Mouse (Mus musculus) heart, embryonic 15.5 days (tissue): ENCODE measurements around the gene Taf8. TPM values are rescaled to one million over a fixed set of nuclear protein-coding genes. Genes with fewer than 3 reads are reported as not detected.
"Not testable (repeated sequence)": the region's sequence is repeated elsewhere in the genome, so short reads cannot be mapped to it uniquely, and the experiment has no call there.

Experiments used
- ATAC-seq: fragments of 200-750 bp; cut with Nextera tagmentation; replicated peaks from 2 replicates; pipeline ENCODE4 v1.8.0; 2017; ENCODE audit warnings: low read depth, moderate TSS enrichment; ENCODE audit not compliant: insufficient number of reproducible peaks, insufficient read depth, low FRiP score
- H3K27ac ChIP-seq: fragments of 300-500 bp; sonication (generic); 2 replicates; pipeline ENCODE4 v1.5.1; 2015; ENCODE audit warnings: mild to moderate bottlenecking, inconsistent platforms
- H3K27me3 ChIP-seq: fragments of 300-500 bp; sonication (generic); 2 replicates; pipeline ENCODE4 v1.6.1; 2015; ENCODE audit warnings: inconsistent platforms
- H3K36me3 ChIP-seq: fragments of 300-500 bp; sonication (generic); 2 replicates; pipeline ENCODE4 v1.6.1; 2015; ENCODE audit warnings: mild to moderate bottlenecking, inconsistent platforms
- H3K4me1 ChIP-seq: fragments of 300-500 bp; sonication (generic); replicated peaks from 2 replicates; pipeline ENCODE4 v1.6.1; 2015; ENCODE audit warnings: inconsistent platforms
- H3K4me2 ChIP-seq: fragments of 300-500 bp; sonication (generic); 2 replicates; pipeline ENCODE4 v1.6.1; 2015; ENCODE audit warnings: inconsistent platforms, mild to moderate bottlenecking, moderate library complexity
- H3K4me3 ChIP-seq: fragments of 300-500 bp; sonication (generic); 2 replicates; pipeline ENCODE4 v1.5.1; 2015; ENCODE audit warnings: mild to moderate bottlenecking, inconsistent platforms
- H3K9ac ChIP-seq: fragments of 300-500 bp; sonication (generic); 2 replicates; pipeline ENCODE4 v1.6.1; 2015; ENCODE audit warnings: mild to moderate bottlenecking, inconsistent platforms
- H3K9me3 ChIP-seq: fragments of 300-500 bp; sonication (generic); replicated peaks from 2 replicates; pipeline ENCODE4 v1.6.1; 2016; ENCODE audit warnings: inconsistent platforms
- WGBS: fragments of 180-500 bp; shearing (Covaris S2); methylation state at CpG from one replicate; pipeline ENCODE4 v1.1.7; 2015; ENCODE audit warnings: mixed read lengths; 5-methylcytosine and 5-hydroxymethylcytosine counted together
- polyA plus RNA-seq: library from polyadenylated mRNA; unstranded; fragments of >200 nt; fragmentation: Nextera tagmentation; extraction: Ambion mirVana; gene quantifications from 2 replicates; pipeline ENCODE4 v1.2.1, GENCODE M21; 2015

Gene Taf8
- polyA plus RNA-seq, 1 experiment from 2014 or later, result 17.0 TPM

DNA sequence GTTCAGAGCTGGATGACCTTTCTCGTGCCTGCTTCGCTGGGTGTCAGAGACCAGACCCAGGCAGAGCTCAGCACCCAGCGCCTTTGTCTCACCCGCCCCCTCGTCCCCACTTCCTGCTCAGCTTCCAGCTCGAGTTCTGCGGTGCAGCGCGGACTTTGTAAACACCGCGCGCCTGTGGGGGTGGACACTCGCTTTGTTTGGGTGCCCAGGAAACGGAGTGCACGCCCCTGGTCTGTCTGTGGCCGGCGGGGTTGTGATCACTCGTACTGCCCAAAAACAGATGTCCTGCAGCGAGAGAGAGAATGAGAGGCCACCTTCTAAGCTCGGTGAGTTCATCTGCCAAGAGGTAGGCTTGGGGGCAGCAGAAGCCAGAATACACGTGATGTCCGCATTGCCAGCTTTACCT, 2.9 kb upstream of the Taf8 start, which contains the start of gene Ccnd3:
TSS of gene Ccnd3 (plus strand) at position 111 of the 406 bp plus-strand sequence.
- WGBS, result under 1% methylated on average over 22 of the region's 22 CpGs
- Histone ChIP-seq H3K4me2 (peak within 1 kb of the TSS; percentile 82), H3K4me3 (peak within 1 kb of the TSS; percentile 55), H3K9ac (peak within 1 kb of the TSS; percentile 64), H3K27me3 (no peaks in the 10 kb centered on the region), H3K9me3 (no peaks in the 10 kb centered on the region), H3K36me3 (peaks cover 4% of the 10 kb centered on the region; the same call in 1 of the 2 replicates), H3K27ac (peak within 1 kb of the TSS; percentile 74), H3K4me1 (peaks cover 51% of the 10 kb centered on the region)
- no peak for ATAC-seq

DNA sequence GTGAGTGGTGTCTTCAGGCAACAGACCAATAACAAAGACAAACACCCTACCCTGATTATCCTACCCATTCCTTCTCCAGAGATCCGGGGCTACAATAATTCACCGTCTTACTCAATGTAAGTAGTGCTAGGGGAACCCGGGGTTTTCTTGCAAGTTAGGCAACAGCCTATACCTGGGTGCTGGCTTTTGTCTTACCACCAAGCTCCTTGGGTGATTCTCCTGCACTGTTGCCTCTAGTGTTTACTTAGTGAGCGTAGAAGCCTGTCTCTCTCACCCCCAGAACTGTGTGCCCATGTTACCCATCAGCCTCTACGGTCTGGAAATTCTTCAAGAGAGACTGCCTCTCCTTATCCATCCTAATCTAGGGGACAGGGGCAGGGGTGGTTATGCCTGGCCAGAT, 2.1 kb upstream of the Taf8 start:
- WGBS, result 62% methylated on average over 5 of the region's 5 CpGs
- Histone ChIP-seq H3K9ac (0 out of 2 replicates have a peak overlapping the region, but pooled peaks have one; percentile 64), H3K9me3 (no peaks in the 10 kb centered on the region), H3K27me3 (no peaks in the 10 kb centered on the region), H3K4me1 (peaks cover 49% of the 10 kb centered on the region), H3K4me2 (peak overlapping the region; percentile 82), H3K4me3 (peak overlapping the region; percentile 55), H3K36me3 (peaks cover 8% of the 10 kb centered on the region; the same call in 1 of the 2 replicates), H3K27ac (peak overlapping the region; percentile 74; the same call in 1 of the 2 replicates)
- no peak for ATAC-seq

DNA sequence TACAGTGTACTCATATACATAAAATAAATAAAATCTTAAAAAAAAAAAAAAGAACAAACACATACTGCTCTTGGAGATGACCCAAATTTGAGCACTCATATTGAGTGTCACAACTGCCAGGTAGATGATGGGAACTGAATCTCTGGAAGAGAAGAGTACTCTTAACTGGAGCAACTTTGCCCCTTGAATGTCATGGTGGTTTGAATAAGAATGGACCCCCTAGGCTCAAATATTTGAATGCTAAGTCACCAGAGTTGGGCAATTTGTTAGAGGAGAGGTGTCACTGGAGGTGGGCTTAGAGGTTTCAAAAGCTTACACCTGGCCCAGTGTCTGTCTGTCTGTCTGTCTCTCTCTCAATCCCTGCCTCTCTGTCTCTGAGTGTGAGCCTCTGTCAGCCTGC, 1.6 kb upstream of the Taf8 start:
- Histone ChIP-seq H3K4me3 (no peak overlapping the region), H3K36me3 (peaks cover 13% of the 10 kb centered on the region), H3K27me3 (no peaks in the 10 kb centered on the region), H3K9ac (no peak overlapping the region), H3K4me2 (no peak overlapping the region), H3K4me1 (peaks cover 46% of the 10 kb centered on the region), H3K27ac (no peak overlapping the region), H3K9me3 (no peaks in the 10 kb centered on the region)
- ATAC-seq, result no peak

DNA sequence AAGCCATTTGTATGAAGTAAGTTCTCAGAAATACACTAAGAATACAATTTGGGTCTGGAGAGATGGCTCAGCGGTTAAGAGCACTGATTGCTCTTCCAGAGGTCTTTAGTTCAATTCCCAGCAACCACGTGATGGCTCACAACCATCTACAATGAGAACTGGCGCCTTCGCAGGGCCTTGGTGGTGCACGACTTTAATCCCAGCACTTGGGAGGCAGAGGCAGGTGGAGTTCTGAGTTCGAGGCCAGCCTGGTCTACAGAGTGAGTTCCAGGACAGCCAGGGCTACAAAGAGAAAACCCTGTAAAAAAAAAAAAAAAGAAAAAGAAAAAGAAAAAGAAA, 584 bp upstream of the Taf8 start:
- not testable (repeated sequence) for H3K27me3 ChIP-seq, H3K4me3 ChIP-seq, ATAC-seq, H3K9ac ChIP-seq, H3K9me3 ChIP-seq
- peaks cover 21% of the 10 kb centered on the region for H3K36me3 ChIP-seq
- H3K4me2 ChIP-seq, result peak overlapping the region; percentile 85
- H3K4me1 ChIP-seq, result peaks cover 38% of the 10 kb centered on the region
- peak overlapping the region; percentile 85; the same call in 1 of the 2 replicates for H3K27ac ChIP-seq
- WGBS, result 79% methylated on average over 6 of the region's 6 CpGs

DNA sequence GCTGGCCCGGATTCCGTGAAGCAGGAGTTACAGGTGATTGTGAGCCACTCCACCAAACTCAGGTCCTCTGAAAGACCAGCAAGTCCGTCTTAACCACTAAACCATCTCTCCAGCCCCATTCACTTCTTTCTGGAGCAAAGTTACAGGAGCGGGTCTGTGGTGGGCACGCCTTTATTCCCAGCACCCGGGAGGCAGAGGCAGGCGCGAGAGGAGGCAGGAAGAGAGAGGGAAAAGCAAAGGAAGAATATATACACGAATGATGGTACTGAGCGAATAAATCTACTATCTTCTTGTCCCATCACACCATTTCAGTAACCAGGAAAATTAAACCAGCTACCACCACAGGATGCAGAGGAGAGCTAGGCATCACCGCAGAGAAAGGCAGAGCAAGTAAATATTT, 561 bp downstream of the Taf8 start:
- Histone ChIP-seq H3K27me3 (no peaks in the 10 kb centered on the region), H3K4me3 (peak overlapping the region; percentile 75), H3K4me1 (peaks cover 32% of the 10 kb centered on the region), H3K4me2 (peak overlapping the region; percentile 85), H3K27ac (peak overlapping the region; percentile 85; the same call in 1 of the 2 replicates), H3K36me3 (peaks cover 30% of the 10 kb centered on the region), H3K9me3 (no peaks in the 10 kb centered on the region), H3K9ac (peak overlapping the region; percentile 84)
- ATAC-seq, result no peak
- WGBS, result 3% methylated on average over 11 of the region's 11 CpGs

DNA sequence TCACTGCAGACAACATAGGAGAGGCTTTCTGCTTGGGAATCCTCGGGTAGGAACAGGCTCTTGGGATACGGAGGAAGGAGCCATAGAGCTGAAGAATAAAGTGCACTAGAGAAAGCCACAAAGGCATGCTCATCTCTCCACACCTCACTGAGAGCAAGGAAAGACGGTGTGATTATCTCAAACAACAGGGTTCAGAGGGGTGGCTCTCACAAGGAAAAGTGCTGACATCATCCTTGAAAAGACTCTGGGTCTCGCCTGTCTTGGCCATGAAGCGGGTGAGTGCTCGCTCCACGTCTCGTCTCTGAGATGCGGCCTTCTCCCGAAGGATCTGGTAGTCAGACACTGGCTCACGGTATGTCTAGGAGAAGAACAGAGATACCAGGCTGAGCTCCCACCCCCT, 8.0 kb downstream of the Taf8 start:
- ATAC-seq, result no peak
- Histone ChIP-seq H3K4me1 (no peaks in the 10 kb centered on the region), H3K36me3 (peaks cover 94% of the 10 kb centered on the region), H3K27me3 (no peaks in the 10 kb centered on the region), H3K9me3 (no peaks in the 10 kb centered on the region), H3K27ac (no peak overlapping the region), H3K9ac (no peak overlapping the region), H3K4me2 (no peak overlapping the region), H3K4me3 (no peak overlapping the region)
- WGBS, result 77% methylated on average over 11 of the region's 11 CpGs

DNA sequence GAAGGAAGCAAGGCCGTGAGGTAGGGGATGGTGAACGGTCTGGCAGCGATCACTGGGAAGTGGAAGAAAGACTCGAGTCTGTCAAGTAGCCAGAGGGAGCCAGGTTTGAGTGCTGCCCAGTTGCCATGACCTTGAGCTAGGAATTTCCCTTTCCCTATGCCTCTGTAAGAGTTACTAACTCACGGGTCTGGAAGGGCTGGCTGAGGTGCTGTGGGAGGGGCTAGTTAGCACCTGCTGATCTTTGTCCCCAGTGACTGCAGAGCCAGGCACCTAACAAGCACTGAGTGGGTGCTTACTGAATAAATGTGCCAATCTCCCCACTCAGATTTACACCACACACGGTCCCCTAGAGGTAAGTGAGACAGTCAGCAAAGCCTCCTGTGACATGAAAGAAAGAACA, 8.4 kb downstream of the Taf8 start:
- Histone ChIP-seq H3K27me3 (no peaks in the 10 kb centered on the region), H3K9me3 (no peaks in the 10 kb centered on the region), H3K4me3 (no peak overlapping the region), H3K27ac (no peak overlapping the region), H3K4me2 (no peak overlapping the region), H3K9ac (no peak overlapping the region), H3K36me3 (peaks cover 94% of the 10 kb centered on the region), H3K4me1 (no peaks in the 10 kb centered on the region)
- 74% methylated on average over 6 of the region's 6 CpGs for WGBS
- no peak for ATAC-seq

DNA sequence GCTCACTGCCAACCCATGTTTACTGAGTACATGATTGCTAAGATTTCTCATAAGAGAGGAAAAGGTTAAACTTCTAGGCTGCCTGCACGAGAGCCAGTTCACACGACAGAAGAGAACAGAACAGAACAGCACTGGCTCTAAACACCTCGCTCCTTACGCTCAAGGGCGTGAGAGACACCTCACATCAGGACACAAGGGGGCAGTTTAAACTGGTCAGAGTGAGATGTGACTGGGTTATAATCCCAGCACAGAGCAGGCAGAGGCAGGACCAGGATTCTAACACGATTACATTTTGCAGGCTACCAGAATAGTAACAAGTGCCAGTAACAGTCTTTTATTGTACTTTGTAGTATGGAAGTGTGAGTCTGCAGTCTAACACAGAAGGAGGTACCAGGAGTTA, 9.4 kb downstream of the Taf8 start:
- 71% methylated on average over 6 of the region's 6 CpGs for WGBS
- H3K4me3 ChIP-seq, result no peak overlapping the region
- no peak overlapping the region for H3K27ac ChIP-seq
- H3K4me1 ChIP-seq, result no peaks in the 10 kb centered on the region
- no peak for ATAC-seq
- H3K4me2 ChIP-seq, result no peak overlapping the region
- H3K9ac ChIP-seq, result no peak overlapping the region
- no peaks in the 10 kb centered on the region for H3K27me3 ChIP-seq
- peaks cover 92% of the 10 kb centered on the region for H3K36me3 ChIP-seq
- no peaks in the 10 kb centered on the region for H3K9me3 ChIP-seq

DNA sequence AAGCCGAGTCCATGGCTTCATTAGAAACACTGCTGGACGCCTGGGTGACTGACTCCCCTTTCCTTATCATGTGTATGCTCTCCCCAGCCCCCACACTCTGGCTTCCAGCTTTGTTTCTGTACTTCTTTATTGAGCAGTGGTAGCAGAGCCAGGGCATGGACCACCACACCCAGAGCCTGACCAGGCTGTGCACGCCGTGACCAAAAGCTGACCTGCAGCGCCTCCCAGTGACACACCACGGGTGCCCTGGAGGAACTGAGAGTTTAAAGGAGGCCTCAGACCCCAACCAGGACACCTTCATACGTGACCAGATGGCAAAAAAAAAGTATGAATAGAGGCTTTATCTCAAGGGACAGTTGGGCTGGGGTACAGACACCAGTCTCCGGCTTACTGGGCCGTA, 11.3 kb downstream of the Taf8 start:
- no peaks in the 10 kb centered on the region for H3K9me3 ChIP-seq
- no peak overlapping the region for H3K9ac ChIP-seq
- H3K4me1 ChIP-seq, result peaks cover 4% of the 10 kb centered on the region
- no peak overlapping the region for H3K4me2 ChIP-seq
- peaks cover 75% of the 10 kb centered on the region for H3K36me3 ChIP-seq
- H3K4me3 ChIP-seq, result no peak overlapping the region
- H3K27ac ChIP-seq, result no peak overlapping the region
- no peak for ATAC-seq
- WGBS, result 75% methylated on average over 9 of the region's 9 CpGs
- H3K27me3 ChIP-seq, result no peaks in the 10 kb centered on the region

DNA sequence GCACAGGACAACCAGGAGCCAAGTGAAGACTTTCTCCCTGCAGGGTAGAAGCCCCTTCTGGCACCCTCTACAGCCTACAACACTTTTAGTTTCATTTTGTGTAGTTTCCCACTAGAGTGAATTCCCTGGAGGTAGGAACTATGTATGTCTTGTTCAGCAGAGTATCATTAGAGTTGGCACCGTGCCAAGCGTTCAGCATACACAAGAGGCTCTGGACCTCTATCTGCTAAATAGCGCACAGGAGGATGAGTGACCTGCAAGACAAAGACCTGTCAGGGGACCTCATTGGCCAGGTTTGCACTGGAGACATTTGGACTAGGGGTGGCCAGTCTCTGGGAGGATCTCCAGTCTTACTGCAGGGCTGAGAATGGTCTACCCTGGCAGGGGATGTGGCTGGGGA, 16.3 kb downstream of the Taf8 start:
- no peak overlapping the region for H3K4me3 ChIP-seq
- WGBS, result 46% methylated on average over 3 of the region's 3 CpGs
- H3K36me3 ChIP-seq, result peaks cover 26% of the 10 kb centered on the region
- H3K4me1 ChIP-seq, result peaks cover 22% of the 10 kb centered on the region
- H3K4me2 ChIP-seq, result no peak overlapping the region
- no peaks in the 10 kb centered on the region for H3K27me3 ChIP-seq
- H3K9ac ChIP-seq, result no peak overlapping the region
- no peak for ATAC-seq
- no peaks in the 10 kb centered on the region for H3K9me3 ChIP-seq
- H3K27ac ChIP-seq, result no peak overlapping the region

DNA sequence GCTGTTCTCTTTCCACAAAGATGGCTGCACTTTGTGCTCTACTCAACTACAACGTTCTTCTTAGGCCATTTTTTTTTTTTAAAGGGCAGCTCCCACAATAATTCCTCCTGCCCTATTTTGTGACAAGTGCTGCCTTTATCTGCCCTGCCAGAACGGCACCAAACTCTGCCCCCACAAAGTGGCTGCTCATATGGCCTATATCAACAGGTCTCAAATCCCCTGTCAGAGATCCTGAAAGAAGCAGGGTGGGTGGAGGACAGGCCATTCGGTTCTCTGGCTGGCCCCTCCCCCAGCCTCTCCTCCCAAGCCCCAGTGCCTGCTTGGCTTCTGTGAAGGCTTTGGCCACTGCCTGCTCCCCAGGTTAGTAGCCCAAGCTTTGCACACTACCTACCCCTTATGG, 17.1 kb downstream of the Taf8 start:
- 4% methylated on average over 3 of the region's 3 CpGs for WGBS
- Histone ChIP-seq H3K4me2 (no peak overlapping the region), H3K9me3 (no peaks in the 10 kb centered on the region), H3K4me3 (no peak overlapping the region), H3K9ac (no peak overlapping the region), H3K27ac (peak overlapping the region; percentile 10; the same call in 1 of the 2 replicates), H3K4me1 (peaks cover 26% of the 10 kb centered on the region), H3K27me3 (no peaks in the 10 kb centered on the region), H3K36me3 (peaks cover 18% of the 10 kb centered on the region)
- ATAC-seq, result no peak

DNA sequence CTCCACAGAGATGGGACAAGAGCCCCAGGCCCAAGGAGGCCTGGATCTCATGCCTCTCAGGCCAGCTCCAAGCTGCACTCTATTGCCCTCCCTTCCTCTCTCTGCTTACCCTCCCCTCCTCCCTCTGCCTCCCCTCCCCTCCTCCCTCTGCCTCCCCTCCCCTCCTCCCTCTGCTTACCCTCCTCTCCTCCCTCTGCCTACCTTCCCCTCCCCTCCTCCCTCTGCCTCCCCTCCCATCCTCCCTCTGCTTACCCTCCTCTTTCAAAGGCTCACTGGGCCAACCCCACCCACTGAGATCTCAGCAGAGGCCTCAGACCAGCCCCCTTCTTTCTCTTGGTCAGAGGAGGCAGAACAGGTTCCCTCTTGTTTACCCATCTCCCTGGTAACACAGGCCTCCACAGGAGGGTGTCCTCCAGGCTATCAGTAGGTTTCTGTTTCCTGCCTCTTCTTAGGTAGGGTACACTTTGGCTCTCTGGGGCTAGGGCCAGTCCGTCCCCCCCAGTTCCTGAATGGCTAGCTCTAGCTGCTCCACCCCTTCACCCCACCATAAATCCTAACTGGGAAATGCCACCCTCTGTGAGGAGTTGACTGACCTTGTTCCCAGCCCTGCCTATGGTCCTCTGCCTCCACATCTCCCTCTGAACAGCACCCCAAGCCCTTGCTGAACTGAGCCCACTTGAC, 17.7 kb downstream of the Taf8 start:
- H3K4me2 ChIP-seq, result no peak overlapping the region
- peaks cover 12% of the 10 kb centered on the region; the same call in 1 of the 2 replicates for H3K36me3 ChIP-seq
- no peaks in the 10 kb centered on the region for H3K9me3 ChIP-seq
- H3K9ac ChIP-seq, result no peak overlapping the region
- H3K27me3 ChIP-seq, result no peaks in the 10 kb centered on the region
- H3K27ac ChIP-seq, result peak overlapping the region; percentile 10; the same call in 1 of the 2 replicates
- 41% methylated on average over 1 of the region's 1 CpGs for WGBS
- ATAC-seq, result 0 out of 2 replicates have a peak, but pooled peaks have one; percentile 41
- no peak overlapping the region for H3K4me3 ChIP-seq
- H3K4me1 ChIP-seq, result peaks cover 29% of the 10 kb centered on the region
